31 mouse cellular contexts compared by ENCODE assay signal in the genomic region with DNA sequence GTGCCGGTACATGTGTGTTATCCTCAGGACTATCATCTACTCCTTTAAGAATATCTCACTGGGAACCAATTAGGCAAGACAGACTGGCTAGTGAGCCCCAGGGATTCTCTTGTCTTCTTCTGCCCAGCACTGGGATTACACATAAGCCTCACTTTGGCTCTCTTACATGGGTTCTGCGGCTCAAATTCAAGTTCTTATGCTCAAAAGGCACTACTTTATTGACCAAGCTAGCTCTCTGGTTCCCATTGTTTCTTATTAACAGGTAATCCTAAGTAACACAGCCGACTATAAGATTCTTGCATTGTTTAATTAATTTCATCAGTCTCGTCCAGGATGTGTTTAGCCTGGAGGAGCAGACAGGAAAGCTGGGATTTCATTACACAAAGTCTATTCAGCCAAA.
DNase-seq lines count a peak whose midpoint lies in the region; ATAC-seq and TF ChIP-seq lines count a peak whose summit lies in the region.
"Had no signal": no experiment of that assay in that cellular context is flagged by ENCODE, and none has a peak within 500 bp of the region (broad histone marks: within the 10 kb centered on the region; RNA-seq: fewer than 3 reads in every experiment).

No protein-coding gene starts in this region.

- H3K36me3 ChIP-seq in forebrain, embryonic 15.5 days, result no peaks in the 10 kb centered on the region
- no peaks in the 10 kb centered on the region for H3K36me3 ChIP-seq in forebrain, postnatal 0 days (ENCODE audit: insufficient read depth)
- no peaks in the 10 kb centered on the region for H3K36me3 ChIP-seq in hindbrain, embryonic 15.5 days
- H3K36me3 ChIP-seq in hindbrain, embryonic 16.5 days (ENCODE audit: control insufficient read depth, insufficient read depth, low read length), result no peaks in the 10 kb centered on the region
- H3K36me3 ChIP-seq in midbrain, embryonic 10.5 days, result no peaks in the 10 kb centered on the region
- H3K36me3 ChIP-seq in midbrain, embryonic 11.5 days (ENCODE audit: control insufficient read depth, insufficient read depth, low read length), result no peaks in the 10 kb centered on the region
- H3K36me3 ChIP-seq: embryonic facial prominence, embryonic 10.5 days; embryonic facial prominence, embryonic 13.5 days; G1E; heart, embryonic 12.5 days; heart, embryonic 15.5 days had no signal

- H3K27me3 ChIP-seq in forebrain, embryonic 15.5 days, result no peaks in the 10 kb centered on the region
- H3K27me3 ChIP-seq in forebrain, postnatal 0 days (ENCODE audit: insufficient read depth, low read length), result no peaks in the 10 kb centered on the region
- H3K27me3 ChIP-seq in hindbrain, embryonic 15.5 days, result no peaks in the 10 kb centered on the region
- no peaks in the 10 kb centered on the region for H3K27me3 ChIP-seq in hindbrain, embryonic 16.5 days (replicated peaks; ENCODE audit: control insufficient read depth, insufficient read depth, low read length)
- 0 out of 2 replicates have a peak, but pooled peaks cover 3% of the 10 kb centered on the region for H3K27me3 ChIP-seq in midbrain, embryonic 10.5 days (ENCODE audit: low read depth, poor library complexity, severe bottlenecking)
- H3K27me3 ChIP-seq in midbrain, embryonic 11.5 days (ENCODE audit: control insufficient read depth, insufficient read depth, low read length), result no peaks in the 10 kb centered on the region
- H3K27me3 ChIP-seq: CH12.LX; embryonic facial prominence, embryonic 13.5 days; heart, embryonic 12.5 days; heart, embryonic 15.5 days; Patski had no signal

- DNase-seq in forebrain, postnatal 0 days, result no peak
- no peak for DNase-seq in midbrain, embryonic 10.5 days (ENCODE audit: low spot score)
- DNase-seq in midbrain, embryonic 11.5 days (ENCODE audit: low spot score, missing footprints), result no peak
- peak; percentile 96 for DNase-seq in fat pad, adult 2 months (ENCODE audit: extremely low read depth, low read depth, low spot score)
- no peak for DNase-seq in cerebellum, postnatal 14 days
- DNase-seq: adrenal gland, postnatal 10 days; B cell, adult 2 months; cerebellum, adult 11 months; cerebellum, adult 2 months; cerebellum, adult 9-11 months; cerebellum, postnatal 36 days; embryo, embryonic 11 days; gastrocnemius, adult 2 months; gastrocnemius, postnatal 14 days; heart, adult 18-20 months; heart, postnatal 10 days; heart, postnatal 36 days; kidney, adult 2 months had no signal

- no peak overlapping the region for H3K9ac ChIP-seq in forebrain, embryonic 15.5 days (replicated peaks)
- no peak overlapping the region for H3K9ac ChIP-seq in forebrain, postnatal 0 days
- H3K9ac ChIP-seq in hindbrain, embryonic 15.5 days, result no peak overlapping the region
- H3K9ac ChIP-seq in hindbrain, embryonic 16.5 days (ENCODE audit: low read depth, low read length), result no peak overlapping the region
- no peak overlapping the region for H3K9ac ChIP-seq in midbrain, embryonic 11.5 days (ENCODE audit: low read length)
- H3K9ac ChIP-seq: embryonic facial prominence, embryonic 13.5 days; heart, embryonic 15.5 days had no signal

- H3K4me1 ChIP-seq in forebrain, embryonic 15.5 days, result peaks cover 26% of the 10 kb centered on the region
- peaks cover 5% of the 10 kb centered on the region for H3K4me1 ChIP-seq in forebrain, postnatal 0 days (ENCODE audit: insufficient read depth)
- H3K4me1 ChIP-seq in hindbrain, embryonic 15.5 days (replicated peaks), result peaks cover 24% of the 10 kb centered on the region
- peaks cover 12% of the 10 kb centered on the region for H3K4me1 ChIP-seq in hindbrain, embryonic 16.5 days (ENCODE audit: control insufficient read depth, insufficient read depth, low read depth, low read length)
- peaks cover 48% of the 10 kb centered on the region for H3K4me1 ChIP-seq in midbrain, embryonic 10.5 days
- H3K4me1 ChIP-seq in midbrain, embryonic 11.5 days (ENCODE audit: control insufficient read depth, insufficient read depth, low read length), result peaks cover 20% of the 10 kb centered on the region

- no peaks in the 10 kb centered on the region for H3K9me3 ChIP-seq in forebrain, embryonic 15.5 days
- H3K9me3 ChIP-seq in forebrain, postnatal 0 days (ENCODE audit: low read length), result no peaks in the 10 kb centered on the region
- H3K9me3 ChIP-seq in hindbrain, embryonic 15.5 days, result no peaks in the 10 kb centered on the region
- H3K9me3 ChIP-seq in hindbrain, embryonic 16.5 days (ENCODE audit: control insufficient read depth, low read length), result no peaks in the 10 kb centered on the region
- no peaks in the 10 kb centered on the region for H3K9me3 ChIP-seq in midbrain, embryonic 10.5 days (replicated peaks)
- H3K9me3 ChIP-seq in midbrain, embryonic 11.5 days (ENCODE audit: control insufficient read depth, low read length), result no peaks in the 10 kb centered on the region
- H3K9me3 ChIP-seq: embryonic facial prominence, embryonic 10.5 days; embryonic facial prominence, embryonic 13.5 days; G1E; heart, embryonic 12.5 days; heart, embryonic 15.5 days had no signal

- TF ChIP-seq CTCF in forebrain, postnatal 0 days (IDR thresholded peaks at IDR 0.05; ENCODE audit: low read depth), result no peak

- peak overlapping the region; percentile 15 for H3K27ac ChIP-seq in forebrain, embryonic 15.5 days (replicated peaks)
- H3K27ac ChIP-seq in forebrain, postnatal 0 days (ENCODE audit: low read depth, low read length), result no peak overlapping the region
- H3K27ac ChIP-seq in hindbrain, embryonic 15.5 days (replicated peaks), result peak overlapping the region; percentile 51; the same call in 1 of the 2 replicates
- no peak overlapping the region for H3K27ac ChIP-seq in hindbrain, embryonic 16.5 days (ENCODE audit: low read depth, low read length)
- peak overlapping the region; percentile 64; the same call in 1 of the 2 replicates for H3K27ac ChIP-seq in midbrain, embryonic 10.5 days (replicated peaks)
- no peak overlapping the region for H3K27ac ChIP-seq in midbrain, embryonic 11.5 days (ENCODE audit: low read depth, low read length)
- H3K27ac ChIP-seq: embryonic facial prominence, embryonic 13.5 days; gastrocnemius, adult 2 months; heart, embryonic 15.5 days had no signal

- no peak for ATAC-seq in forebrain, embryonic 15.5 days (replicated peaks)
- ATAC-seq in forebrain, postnatal 0 days, result no peak
- no peak for ATAC-seq in hindbrain, embryonic 15.5 days (ENCODE audit: low FRiP score, low read depth)
- ATAC-seq in hindbrain, embryonic 16.5 days, result no peak
- ATAC-seq in midbrain, embryonic 11.5 days (ENCODE audit: low FRiP score), result no peak
- ATAC-seq: forebrain, embryonic 16.5 days; intestine, postnatal 0 days; Patski had no signal

- H3K4me2 ChIP-seq in forebrain, embryonic 15.5 days (replicated peaks), result no peak overlapping the region
- H3K4me2 ChIP-seq in forebrain, postnatal 0 days (ENCODE audit: low read depth), result no peak overlapping the region
- H3K4me2 ChIP-seq in hindbrain, embryonic 15.5 days, result no peak overlapping the region
- no peak overlapping the region for H3K4me2 ChIP-seq in hindbrain, embryonic 16.5 days (ENCODE audit: low read length)
- no peak overlapping the region for H3K4me2 ChIP-seq in midbrain, embryonic 11.5 days
- H3K4me2 ChIP-seq: embryonic facial prominence, embryonic 13.5 days; heart, embryonic 12.5 days; heart, embryonic 15.5 days had no signal

- 58% methylated on average over 4 of the region's 4 CpGs for WGBS in forebrain, embryonic 15.5 days
- WGBS in forebrain, postnatal 0 days, result 61% methylated on average over 4 of the region's 4 CpGs
- 66% methylated on average over 4 of the region's 4 CpGs for WGBS in hindbrain, embryonic 15.5 days
- WGBS in hindbrain, embryonic 16.5 days, result 65% methylated on average over 4 of the region's 4 CpGs
- WGBS in midbrain, embryonic 10.5 days, result 75% methylated on average over 4 of the region's 4 CpGs
- whole genome bisulfite sequencing in midbrain, embryonic 11.5 days, result 69% methylated on average over 4 of the region's 4 CpGs

- no peak overlapping the region for H3K4me3 ChIP-seq in forebrain, embryonic 15.5 days
- H3K4me3 ChIP-seq in forebrain, postnatal 0 days (ENCODE audit: low read depth, low read length), result no peak overlapping the region
- no peak overlapping the region for H3K4me3 ChIP-seq in hindbrain, embryonic 15.5 days
- no peak overlapping the region for H3K4me3 ChIP-seq in hindbrain, embryonic 16.5 days (ENCODE audit: low read length)
- no peak overlapping the region for H3K4me3 ChIP-seq in midbrain, embryonic 10.5 days
- no peak overlapping the region for H3K4me3 ChIP-seq in midbrain, embryonic 11.5 days (ENCODE audit: low read depth, low read length)
- H3K4me3 ChIP-seq: embryonic facial prominence, embryonic 10.5 days; embryonic facial prominence, embryonic 13.5 days; erythroblast, embryonic 14.5 days; gastrocnemius, adult 2 months; heart, embryonic 12.5 days; heart, embryonic 15.5 days had no signal

Comparison
In these comparisons a context has a peak if more than half of its experiments do, and no peak if none do; other contexts are left out.
1. H3K27ac ChIP-seq: peak in forebrain, embryonic 15.5 days (single experiment), hindbrain, embryonic 15.5 days (single experiment) and midbrain, embryonic 10.5 days (single experiment); none in forebrain, postnatal 0 days (single experiment), hindbrain, embryonic 16.5 days (single experiment) and midbrain, embryonic 11.5 days (single experiment).